Mouse (Mus musculus) gastrocnemius, postnatal 14 days (tissue): ENCODE measurements at regions not wholly inside any gene's neighbourhood (a gene's known extent, or its start where the extent isn't known, plus 50 kb on each side); places are given as distances from the start of the nearest gene placed in this dataset.
"Not testable (repeated sequence)": the region's sequence is repeated elsewhere in the genome, so short reads cannot be mapped to it uniquely, and the experiment has no call there.

ENCODE experiments used
- DNase-seq: peaks from one replicate; pipeline ENCODE4 v3.0.0; 2021; ENCODE audit warnings: mixed read lengths
- intact Hi-C: fragments of 180-260 bp; cut with DNase I; formaldehyde crosslinking; loops from one replicate; pipeline ENCODE4 v1.15.1; 2025; ENCODE audit warnings: low total_unique reads

- DNase-seq = no peak
- intact Hi-C loops = no loop called here
Measured at GRCm38 (mm10) chr10:99556353-99557036, 203.0 kb downstream of the Csl start.

GRCm38 (mm10) chr10:99558656-99559055 is 200.8 kb downstream of the Csl start:
- intact Hi-C loops = no loop called here
- DNase-seq = no peak

GRCm38 (mm10) chr10:99561166-99561818 is 198.2 kb downstream of the Csl start:
- no peak for DNase-seq
- intact Hi-C loops = no loop called here

- no peak for DNase-seq
Measured at GRCm38 (mm10) chr10:99564605-99565004, 194.9 kb downstream of the Csl start.

GRCm38 (mm10) chr10:99568424-99568823 is 191.0 kb downstream of the Csl start:
- intact Hi-C loops = no loop called here
- DNase-seq = no peak

More at GRCm38 (mm10) chr10:99564605-99565004, 194.9 kb downstream of the Csl start:
- intact Hi-C loops = no loop called here

- DNase-seq = no peak
- intact Hi-C loops = no loop called here
Measured at GRCm38 (mm10) chr10:99570190-99570589, 189.3 kb downstream of the Csl start.

GRCm38 (mm10) chr10:99573997-99574396 is 185.5 kb downstream of the Csl start:
- no peak for DNase-seq
- intact Hi-C loops = no loop called here

- intact Hi-C loops = no loop called here
- no peak for DNase-seq
Measured at GRCm38 (mm10) chr10:99575294-99575693, 184.2 kb downstream of the Csl start.

GRCm38 (mm10) chr10:99576301-99576700 is 183.2 kb downstream of the Csl start:
- no peak for DNase-seq
- intact Hi-C loops = loop anchor here (2.0 kb wide), 1 partner anchor 412 kb away; no protein-coding TSS in a partner anchor

GRCm38 (mm10) chr10:99577041-99577681 is 182.3 kb downstream of the Csl start:
- DNase-seq = peak; percentile 41
- intact Hi-C loops = loop anchor here (2.0 kb wide), 1 partner anchor 412 kb away; no protein-coding TSS in a partner anchor

- intact Hi-C loops = no loop called here
- DNase-seq = no peak
Measured at GRCm38 (mm10) chr10:99578366-99578765, 181.1 kb downstream of the Csl start.

GRCm38 (mm10) chr10:99580191-99580590 is 179.3 kb downstream of the Csl start:
- intact Hi-C loops = loop anchor here (5.0 kb wide), 1 partner anchor 37 kb away; no protein-coding TSS in a partner anchor
- no peak for DNase-seq

GRCm38 (mm10) chr10:99581074-99581473 is 178.4 kb downstream of the Csl start:
- intact Hi-C loops = loop anchor here (5.0 kb wide), 1 partner anchor 36 kb away; no protein-coding TSS in a partner anchor
- no peak for DNase-seq

- DNase-seq = no peak
- intact Hi-C loops = loop anchor here (5.0 kb wide), 1 partner anchor 32 kb away; no protein-coding TSS in a partner anchor
Measured at GRCm38 (mm10) chr10:99584855-99585254, 174.6 kb downstream of the Csl start.

- intact Hi-C loops = no loop called here
- peak; percentile 47 for DNase-seq
Measured at GRCm38 (mm10) chr10:99592220-99592619, 167.2 kb downstream of the Csl start.

- DNase-seq = no peak
- intact Hi-C loops = no loop called here
Measured at GRCm38 (mm10) chr10:99595659-99596058, 163.8 kb downstream of the Csl start.

- DNase-seq, intact Hi-C loops: not testable (repeated sequence)
Measured at GRCm38 (mm10) chr10:99599142-99600120, 160.0 kb downstream of the Csl start.

- no peak for DNase-seq
- intact Hi-C loops = no loop called here
Measured at GRCm38 (mm10) chr10:99602331-99602730, 157.1 kb downstream of the Csl start.

GRCm38 (mm10) chr10:99604172-99604571 is 155.3 kb downstream of the Csl start:
- intact Hi-C loops = no loop called here
- no peak for DNase-seq
